Mouse (Mus musculus) neural tube, embryonic 10.5 days (tissue): ENCODE data around the gene Cnga4.
"Not testable (repeated sequence)": the region's sequence is repeated elsewhere in the genome, so short reads cannot be mapped to it uniquely, and the experiment has no call there.

Experiments used
- DNase-seq: peaks from one replicate; pipeline ENCODE4 v3.0.0-alpha.2; 2017; ENCODE audit warnings: low spot score; ENCODE audit errors: extremely low spot score

Gene Cnga4

DNA sequence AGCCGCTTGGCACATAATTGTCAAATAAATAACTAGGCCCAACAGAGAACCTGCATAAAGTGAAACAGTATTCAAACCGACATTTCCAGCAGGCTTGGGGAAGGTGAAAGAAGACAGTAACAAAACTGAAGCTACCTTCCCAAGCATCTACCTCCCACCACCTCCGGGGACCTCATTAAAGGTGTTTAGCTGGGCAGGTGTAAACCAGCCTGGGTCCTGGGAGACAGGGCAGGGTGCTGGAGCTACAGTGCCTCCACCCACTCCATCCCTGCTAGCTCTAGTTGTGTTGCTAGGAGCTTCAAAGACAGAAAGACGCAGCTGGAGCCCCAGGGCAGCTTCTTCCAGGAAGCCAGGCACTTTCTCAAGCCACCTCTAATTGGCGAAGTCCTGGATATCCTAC is at the start of gene Cnga4:
TSS of gene Cnga4 (plus strand) at position 301 of the 400 bp plus-strand sequence.
- DNase-seq, result no peak

DNA sequence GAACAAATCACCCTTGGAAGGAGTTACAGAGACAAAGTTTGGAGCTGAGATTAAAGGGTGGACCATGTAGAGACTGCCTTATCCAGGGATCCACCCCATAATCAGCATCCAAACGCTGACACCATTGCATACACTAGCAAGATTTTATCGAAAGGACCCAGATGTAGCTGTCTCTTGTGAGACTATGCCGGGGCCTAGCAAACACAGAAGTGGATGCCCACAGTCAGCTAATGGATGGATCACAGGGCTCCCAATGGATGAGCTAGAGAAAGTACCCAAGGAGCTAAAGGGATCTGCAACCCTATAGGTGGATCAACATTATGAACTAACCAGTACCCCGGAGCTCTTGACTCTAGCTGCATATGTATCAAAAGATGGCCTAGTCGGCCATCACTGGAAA is 48.3 kb upstream of the Cnga4 start:
- not testable (repeated sequence) for DNase-seq

DNA sequence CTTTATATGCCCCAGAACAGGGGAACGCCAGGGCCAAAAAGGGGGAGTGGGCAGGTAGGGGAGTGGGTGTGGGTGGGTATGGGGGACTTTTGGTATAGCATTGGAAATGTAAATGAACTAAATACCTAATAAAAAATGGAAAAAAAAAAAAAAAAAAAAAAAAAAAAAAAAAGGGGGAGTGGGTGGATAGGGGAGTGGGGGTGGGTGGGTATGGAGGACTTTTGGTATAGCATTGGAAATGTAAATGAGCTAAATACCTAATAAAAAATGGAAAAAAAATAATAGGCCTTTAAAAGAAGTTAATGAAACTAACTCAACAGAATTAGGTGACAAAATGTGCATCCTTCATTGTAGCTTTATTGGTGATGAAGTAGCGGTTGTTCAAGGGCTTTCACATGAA is 47.9 kb upstream of the Cnga4 start:
- DNase-seq, result not testable (repeated sequence)

DNA sequence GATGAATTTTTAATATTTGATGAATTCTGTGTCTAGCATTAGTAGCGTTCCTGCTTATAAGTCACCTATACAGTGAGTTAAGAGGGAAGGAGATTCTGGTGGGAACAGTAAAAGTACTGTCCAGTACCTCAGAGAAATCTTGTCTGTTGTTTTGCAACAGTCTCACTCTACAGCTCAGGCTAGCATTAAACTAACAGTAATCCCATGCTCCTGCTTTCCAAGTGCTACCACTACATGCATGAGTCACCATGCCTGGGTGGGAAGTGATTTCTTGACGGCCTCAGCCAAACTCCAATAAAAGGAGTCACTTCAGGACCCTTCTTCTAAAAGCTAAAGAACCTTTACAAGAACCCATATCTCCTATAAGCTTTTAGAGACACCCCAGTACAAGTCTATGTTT is 42.7 kb upstream of the Cnga4 start:
- DNase-seq, result no peak

DNA sequence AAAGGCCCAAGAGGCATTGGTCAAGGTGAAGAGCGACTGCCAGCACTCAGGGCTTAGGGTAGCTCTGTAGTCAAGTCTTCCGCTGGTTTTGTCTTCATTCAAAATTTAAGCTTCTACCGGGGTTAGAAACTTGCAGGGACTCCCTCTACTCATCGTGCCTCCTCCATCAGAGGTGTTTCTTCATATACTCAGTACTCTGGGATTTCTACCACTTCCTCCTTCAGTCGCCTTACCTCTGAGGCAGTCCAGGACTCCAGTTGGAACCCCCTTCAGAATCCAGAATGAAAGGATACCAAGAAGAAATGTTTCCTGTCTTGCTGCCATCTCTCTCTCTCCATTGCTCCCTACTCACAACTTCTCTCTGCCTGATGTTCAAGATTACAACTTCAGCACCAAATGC is 37.1 kb upstream of the Cnga4 start:
- DNase-seq, result no peak

DNA sequence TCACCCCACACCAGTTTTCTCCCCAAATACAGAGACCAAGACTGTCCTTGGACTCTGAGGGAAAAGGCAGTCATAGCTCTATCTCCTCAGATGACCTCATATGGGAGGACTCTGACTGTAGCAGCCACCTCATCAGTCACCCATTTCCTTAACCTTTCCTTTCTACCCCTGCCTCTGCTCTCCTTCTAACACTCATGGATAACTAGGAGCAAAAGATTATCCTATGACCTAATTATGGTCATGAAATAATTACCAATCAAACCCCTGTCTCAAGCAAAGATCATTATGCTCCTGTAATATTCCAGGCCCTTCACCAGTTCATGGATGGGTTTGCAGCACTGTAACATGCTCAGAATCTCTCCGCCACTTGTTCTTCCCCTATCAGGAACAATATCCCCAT is 36.4 kb upstream of the Cnga4 start, which contains the start of gene Olfr692:
TSS of gene Olfr692 (plus strand) at position 301 of the 400 bp plus-strand sequence.
- DNase-seq, result no peak

DNA sequence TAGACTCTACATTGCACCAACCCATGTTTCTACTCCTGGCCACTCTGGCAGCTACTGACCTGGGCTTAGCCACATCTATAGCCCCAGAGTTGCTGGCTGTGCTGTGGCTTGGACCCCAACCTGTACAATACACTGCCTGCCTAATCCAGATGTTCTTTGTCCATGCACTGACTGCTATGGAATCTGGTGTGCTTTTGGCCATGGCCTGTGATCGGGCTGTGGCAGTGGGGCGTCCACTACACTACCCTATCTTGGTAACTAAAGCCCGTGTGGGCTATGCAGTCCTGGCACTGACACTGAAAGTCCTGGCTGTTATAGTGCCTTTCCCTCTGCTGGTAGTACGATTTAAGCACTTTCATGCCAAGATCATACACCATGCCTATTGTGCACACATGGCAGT is 35.8 kb upstream of the Cnga4 start:
- no peak for DNase-seq

DNA sequence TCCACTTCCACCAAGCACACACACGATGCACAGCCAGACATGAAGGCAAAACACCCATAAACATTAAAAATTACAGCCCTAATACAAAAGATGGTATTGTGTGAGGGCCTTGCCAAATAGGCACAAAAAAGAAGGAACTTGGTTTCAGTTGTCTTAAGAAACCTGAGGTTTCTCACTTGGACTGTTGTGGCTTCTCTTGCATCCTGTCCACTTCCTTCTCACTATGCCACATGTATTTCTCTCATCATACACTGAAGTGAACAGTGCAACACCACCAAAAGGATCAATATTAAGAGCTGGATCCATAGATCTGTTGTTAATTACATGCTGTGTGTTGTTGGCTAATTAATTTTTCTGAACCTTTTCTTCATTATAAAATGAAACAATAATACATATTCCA is 31.5 kb upstream of the Cnga4 start:
- no peak for DNase-seq

DNA sequence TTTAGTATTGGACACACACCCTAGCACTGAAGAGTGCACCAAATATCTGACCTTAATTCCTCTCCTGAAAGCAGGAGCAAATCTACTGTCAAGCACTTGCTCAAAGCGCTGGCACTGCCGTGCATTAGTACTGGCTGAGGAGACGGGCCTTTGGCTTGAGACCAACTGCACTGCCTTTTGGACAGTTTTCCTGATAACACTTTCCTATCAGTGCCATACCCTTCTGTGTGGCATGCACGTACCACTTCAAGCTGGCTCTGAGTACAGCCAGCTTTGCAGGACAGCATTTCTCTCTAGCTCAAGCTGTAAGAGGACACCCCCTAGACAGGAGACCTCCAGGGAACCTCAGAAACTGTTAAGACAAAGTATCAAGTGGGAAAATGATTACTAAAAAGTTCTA is 30.9 kb upstream of the Cnga4 start:
- no peak for DNase-seq

DNA sequence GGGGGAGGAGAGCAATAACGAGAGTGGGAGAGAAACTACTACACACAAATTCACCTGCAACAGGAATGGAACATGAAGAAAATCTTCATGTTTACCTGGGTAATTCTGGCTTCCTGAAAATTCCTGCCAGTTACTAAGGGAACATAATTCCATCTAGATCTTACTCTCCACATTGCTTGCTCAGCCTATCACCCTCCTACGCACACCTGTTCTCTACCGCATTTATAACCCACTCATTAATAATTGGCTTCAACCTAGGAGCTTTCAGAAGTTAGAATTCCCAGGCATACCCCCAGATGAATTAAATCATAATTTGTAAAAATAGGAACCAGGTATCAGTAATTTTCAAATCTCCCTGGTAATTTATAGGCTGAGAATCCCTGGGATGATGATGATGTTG is 30.4 kb upstream of the Cnga4 start:
- no peak for DNase-seq

DNA sequence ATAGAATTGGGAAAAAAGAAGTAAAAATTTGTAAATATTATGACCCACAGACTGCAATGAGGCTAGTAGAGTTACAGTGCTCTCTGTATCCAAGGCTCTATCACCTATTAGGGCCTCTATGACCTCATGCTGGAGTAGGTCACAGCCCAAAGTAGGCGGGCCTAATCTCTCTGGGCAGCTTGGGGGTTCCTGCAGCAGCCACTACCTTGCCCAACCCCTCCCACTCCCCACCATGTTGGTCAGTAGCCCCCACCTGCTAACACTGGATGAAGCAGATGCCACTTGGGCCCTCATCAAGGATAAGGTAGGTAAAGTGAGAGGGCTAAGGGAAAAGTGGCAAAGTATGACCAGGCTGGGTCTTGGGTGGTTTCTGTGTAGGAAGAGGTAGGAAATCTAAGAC is 29.5 kb upstream of the Cnga4 start, which contains the start of gene Gm5901:
TSS of gene Gm5901 (plus strand) at position 173 of the 400 bp plus-strand sequence.
- no peak for DNase-seq

DNA sequence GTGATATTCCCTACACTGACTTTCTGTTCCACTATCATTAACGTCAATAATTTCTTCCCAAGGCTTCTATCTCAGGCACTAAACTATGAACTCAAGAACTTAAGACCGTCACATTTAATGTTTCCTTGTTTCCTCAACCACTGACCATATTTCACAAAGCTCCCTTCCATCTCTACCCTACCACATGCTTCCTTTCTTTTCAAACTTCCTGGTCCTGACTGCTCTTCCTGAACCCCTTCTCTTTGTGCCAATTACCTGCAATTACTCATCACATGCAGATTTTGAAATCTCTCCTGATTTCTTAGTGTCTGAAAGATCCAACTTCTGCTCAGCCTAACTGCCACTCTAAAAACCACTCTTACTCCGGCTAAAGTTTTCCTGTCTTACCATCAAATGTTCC is 24.0 kb upstream of the Cnga4 start:
- no peak for DNase-seq

DNA sequence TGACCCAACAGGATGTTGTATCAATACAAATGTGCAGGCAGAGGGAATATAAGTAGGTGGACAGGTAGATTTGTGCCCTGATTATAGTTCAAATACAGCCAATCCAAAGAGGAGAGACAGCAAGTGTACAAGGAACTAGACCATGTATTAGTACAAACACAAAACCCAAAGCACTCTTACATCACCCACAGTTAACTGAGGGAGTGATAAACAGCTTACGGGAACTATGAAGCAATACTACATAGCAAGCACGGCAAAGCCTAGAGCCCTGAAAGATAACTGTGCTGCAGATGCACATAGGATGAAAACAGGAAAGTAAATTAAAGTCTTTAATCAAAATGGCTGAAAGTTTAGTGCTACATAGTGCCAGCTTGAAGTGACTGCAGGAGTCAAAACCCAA is 16.7 kb upstream of the Cnga4 start:
- no peak for DNase-seq

DNA sequence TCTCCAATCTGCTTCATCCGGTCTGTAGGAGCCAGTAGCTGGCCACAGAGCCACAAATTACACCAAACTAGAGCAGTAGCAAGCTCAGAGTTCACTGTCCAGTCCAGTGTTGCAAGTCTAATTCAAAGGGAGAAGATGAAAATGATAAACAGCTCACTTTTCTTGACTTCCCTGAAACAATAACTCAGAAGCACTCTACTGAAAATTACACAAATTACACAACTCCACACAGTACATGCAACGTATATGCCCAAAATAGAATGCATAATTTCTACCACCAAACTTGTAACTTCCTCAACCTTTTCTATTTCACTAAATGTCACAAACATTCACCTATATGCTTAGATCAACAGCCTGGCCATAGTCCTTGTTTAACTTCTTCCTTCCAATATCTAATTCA is 14.1 kb upstream of the Cnga4 start:
- DNase-seq, result no peak

DNA sequence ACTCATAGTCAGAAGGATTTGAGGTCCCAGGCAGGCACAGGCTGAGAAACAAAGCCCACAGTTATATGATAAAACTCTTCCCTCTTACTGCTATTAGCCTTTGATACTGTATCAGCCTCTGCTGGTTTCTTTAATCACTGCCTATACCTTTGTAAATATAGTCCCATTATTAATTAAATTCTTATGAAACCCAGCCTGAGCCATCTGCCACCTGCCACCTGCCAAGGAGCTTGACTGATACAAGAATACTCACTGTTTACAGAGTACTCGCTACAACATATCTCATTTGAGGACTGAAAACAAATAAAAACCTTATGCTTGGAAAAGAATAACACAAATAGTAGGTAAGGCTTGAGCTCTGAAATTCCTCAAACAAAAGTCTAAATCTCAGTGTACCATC is 9.8 kb upstream of the Cnga4 start:
- peak; percentile 0 for DNase-seq

DNA sequence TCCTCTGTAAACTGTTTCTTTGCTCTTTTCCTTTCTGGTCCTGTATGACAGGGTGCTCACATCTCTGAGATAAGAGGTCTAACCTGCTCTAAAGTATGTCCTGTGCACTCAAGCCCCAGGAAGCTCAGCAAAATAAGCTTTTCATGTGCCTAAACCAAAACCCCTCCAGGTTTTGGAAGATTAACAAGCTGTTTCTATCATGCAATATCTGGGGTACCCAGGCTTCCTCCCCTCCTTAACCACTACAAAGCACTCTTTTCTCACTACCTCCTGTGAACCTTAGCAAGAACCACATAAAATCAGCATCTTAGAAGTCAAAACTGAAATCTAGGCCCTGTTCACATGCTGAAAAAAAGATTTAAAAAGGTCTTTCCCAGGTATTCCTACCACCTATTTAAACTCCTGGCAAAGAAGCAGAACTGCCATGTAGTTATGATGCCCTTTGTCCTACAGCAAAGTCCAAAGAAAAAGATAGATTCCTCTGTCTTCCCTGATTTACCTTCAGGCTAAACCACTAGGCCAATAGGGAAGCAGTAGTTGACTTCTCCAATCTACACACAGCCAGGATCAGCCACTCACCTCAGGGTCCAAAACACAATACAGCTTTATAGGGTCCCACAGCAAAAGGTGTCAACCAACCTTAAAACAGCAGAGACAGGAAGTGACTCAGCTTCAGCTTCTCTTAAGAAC is 9.1 kb upstream of the Cnga4 start:
- DNase-seq, result no peak

DNA sequence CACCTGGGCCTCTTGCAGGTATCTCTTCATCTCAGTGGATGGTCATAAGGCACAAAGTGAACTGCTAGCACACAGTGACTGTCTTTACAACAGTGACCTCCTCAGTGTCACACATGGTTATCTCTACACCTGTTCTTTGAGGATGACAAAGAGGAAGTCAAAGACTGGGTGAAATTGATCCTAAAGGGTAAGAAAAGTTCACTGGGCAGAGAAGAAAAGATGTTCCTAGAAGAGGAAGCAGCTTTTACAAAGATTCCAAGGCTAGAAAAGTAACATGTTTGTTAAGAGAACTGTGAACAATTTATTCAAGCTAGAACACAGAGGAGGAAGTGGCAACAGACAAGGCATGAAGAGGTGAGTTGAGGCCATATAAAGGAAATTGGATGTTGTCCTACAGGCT is 8.2 kb upstream of the Cnga4 start:
- no peak for DNase-seq

DNA sequence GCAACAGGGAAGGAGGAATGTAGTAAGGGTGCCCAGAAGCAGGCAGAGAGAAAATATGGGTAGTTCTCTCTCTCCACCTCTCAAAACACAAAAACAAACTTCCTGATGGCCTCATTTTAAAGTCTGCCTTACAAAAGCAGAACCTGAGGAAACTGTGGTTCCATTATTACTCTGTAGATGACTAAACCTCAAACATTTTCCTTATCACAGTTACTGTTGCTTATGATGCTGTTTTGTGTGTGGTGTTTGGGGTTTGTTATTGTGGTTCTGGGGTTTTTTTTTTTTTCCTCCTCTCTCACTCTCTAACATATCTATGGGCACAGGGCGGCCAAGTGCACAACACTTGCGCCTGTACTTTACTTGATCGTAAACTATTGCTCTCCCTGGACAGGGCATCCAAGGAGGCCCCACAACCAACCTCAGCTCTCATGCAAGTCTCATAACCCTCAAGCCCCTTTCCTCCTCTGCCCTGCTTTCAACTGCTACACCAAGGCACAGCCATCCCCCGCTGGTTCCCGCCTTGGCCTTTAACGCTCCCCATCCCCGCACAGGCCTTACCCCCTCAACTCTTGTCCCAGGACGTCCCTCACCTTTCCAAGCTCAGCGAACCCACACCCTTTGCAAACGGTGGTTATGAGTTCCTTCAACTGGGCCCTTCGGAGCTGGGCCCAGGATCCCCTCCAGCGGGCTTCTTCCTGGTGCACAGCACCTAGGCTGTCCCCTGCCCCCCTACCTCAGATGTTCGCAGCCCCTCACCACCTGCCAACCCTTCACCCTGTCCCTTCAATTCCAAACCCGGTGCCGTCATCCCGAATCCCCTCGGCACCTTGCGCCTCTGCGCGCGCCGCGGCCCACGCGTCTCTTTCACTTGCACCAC is 5.1 kb upstream of the Cnga4 start:
- no peak for DNase-seq

DNA sequence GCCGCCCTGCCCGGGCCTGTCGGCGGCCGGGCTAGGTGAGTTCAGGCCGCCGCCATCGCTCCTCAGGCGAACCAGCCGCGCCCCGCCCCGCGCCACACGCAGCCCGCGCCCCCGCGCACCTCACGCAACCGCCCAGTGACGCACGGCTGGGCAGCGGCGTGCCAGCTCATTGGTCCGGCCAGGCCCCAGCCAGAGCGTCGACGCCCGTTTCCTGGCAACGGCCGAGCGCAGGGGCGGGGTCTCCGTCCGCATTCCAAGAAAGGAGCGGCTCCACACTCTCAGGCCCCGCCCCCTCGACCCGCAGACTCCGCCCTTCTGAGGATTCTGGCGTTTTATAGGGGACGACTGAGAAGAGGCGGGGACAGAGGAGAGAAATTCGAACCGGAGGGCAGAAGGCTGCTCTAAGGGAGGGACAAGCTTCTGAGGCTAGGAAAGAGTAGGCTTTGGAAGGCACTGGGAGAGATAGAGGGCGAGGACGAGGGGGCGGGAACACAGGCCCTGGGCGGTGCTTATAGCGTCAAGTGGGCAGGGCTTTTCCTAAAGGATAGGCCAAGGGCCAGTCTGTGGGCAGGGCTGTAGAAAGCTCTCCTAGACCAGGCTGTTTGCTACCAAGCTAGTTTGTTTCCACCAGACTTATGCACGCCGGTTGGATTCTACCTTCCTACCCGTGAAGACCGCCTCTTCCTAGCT is 4.3 kb upstream of the Cnga4 start, which contains the start of gene Fam160a2:
TSS of gene Fam160a2 (minus strand) at position 120 of the 690 bp plus-strand sequence.
- DNase-seq, result peak; percentile 99

DNA sequence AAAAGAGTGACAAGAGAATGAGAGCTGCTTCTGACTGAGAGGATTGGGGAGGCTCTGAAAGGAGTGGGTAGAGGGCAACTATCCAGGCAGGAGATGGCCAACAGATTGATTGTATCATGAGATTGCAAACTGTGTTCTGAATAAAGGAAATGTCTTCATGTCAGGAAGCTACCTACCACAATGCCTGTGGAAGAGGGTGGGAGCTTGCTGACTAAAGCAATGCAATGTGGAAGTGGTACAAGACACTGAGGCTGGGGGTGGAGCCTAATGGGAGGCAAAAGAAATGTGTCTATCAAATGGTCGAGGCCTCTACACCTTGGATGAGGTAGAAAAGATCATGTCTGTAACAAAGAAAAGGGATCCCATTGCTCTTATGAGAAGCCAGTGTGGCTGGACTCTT is 2.0 kb downstream of the Cnga4 start:
- DNase-seq, result no peak

DNA sequence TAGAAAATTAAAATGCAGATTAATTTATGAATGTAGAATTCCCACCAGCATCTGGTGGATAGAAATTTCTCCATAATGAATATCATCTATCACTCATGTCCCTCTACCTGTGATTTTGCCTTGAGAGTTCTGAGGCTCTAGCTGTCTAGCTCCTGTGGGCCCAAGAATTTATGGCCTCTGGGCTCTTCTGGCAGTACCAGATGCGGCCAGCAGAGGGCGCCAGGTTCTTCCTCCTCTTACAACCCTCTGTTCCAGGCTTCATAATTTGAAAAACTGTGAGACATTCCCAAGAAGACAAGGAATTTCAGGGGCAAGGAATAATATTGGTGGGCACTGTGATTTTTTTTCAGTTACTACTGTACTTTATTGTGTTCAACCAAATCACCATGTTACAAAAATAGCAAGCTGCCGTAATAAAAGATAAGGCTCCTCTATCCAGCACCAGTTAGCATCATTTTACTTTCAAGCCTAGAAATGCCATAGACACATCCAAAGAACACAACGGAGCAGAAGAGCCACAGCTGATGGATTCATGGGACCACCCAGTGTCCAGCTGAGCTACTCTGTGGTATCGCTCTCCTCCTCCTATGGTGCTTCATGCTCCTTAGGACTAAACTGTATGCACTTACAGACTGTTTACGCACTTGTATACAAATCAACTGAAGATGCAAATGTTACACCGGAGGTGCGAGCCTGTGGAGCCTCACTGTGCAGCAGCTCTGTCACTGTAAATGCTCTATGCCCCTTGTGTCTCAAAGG is 7.7 kb downstream of the Cnga4 start:
- peak; percentile 79 for DNase-seq
